Mouse (Mus musculus): Measurements from ENCODE around the gene N4bp3. TPM values are rescaled to one million over a fixed set of nuclear protein-coding genes. Genes with fewer than 3 reads are reported as not detected.

Gene N4bp3
- polyA plus RNA-seq, 1 experiment from 2014 or later, result 43.9 TPM

GRCm38 (mm10) chr11:51605602-51606446, 44.8 kb downstream of the N4bp3 start:
- ATAC-seq (peak; percentile 87), DNase-seq (ENCODE audit: low spot score) (peak; percentile 97)
- Histone ChIP-seq H3K4me2 (replicated peaks; ENCODE audit: low read depth, low read length) (peak overlapping the region; percentile 68), H3K27ac (ENCODE audit: low read length) (peak overlapping the region; percentile 96), H3K9ac (replicated peaks; ENCODE audit: low read depth) (peak overlapping the region; percentile 88), H3K9me3 (ENCODE audit: low read length) (no peaks in the 10 kb centered on the region), H3K36me3 (ENCODE audit: insufficient read depth, low read length) (peaks cover 25% of the 10 kb centered on the region; the same call in 1 of the 2 replicates), H3K4me1 (ENCODE audit: insufficient read depth, low read depth, low read length) (no peaks in the 10 kb centered on the region; the same call in 1 of the 2 replicates), H3K27me3 (replicated peaks; ENCODE audit: insufficient read depth, low read length) (no peaks in the 10 kb centered on the region), H3K4me3 (ENCODE audit: low read depth, low read length) (peak overlapping the region; percentile 93)
- WGBS, result 1% methylated on average over 67 of the region's 81 CpGs
- TF ChIP-seq EP300 (IDR thresholded peaks at IDR 0.05) (0 out of 2 replicates have a peak, but pooled peaks have one; percentile 8), CTCF (IDR thresholded peaks at IDR 0.05) (no peak)

- H3K27me3 ChIP-seq (replicated peaks; ENCODE audit: insufficient read depth, low read length), result no peaks in the 10 kb centered on the region
- 80% methylated on average over 3 of the region's 3 CpGs for WGBS
- H3K4me3 ChIP-seq (ENCODE audit: low read depth, low read length), result no peak overlapping the region
- no peak overlapping the region for H3K27ac ChIP-seq (ENCODE audit: low read length)
- DNase-seq (ENCODE audit: low spot score) (no peak), ATAC-seq (no peak)
- peaks cover 34% of the 10 kb centered on the region; the same call in 1 of the 2 replicates for H3K36me3 ChIP-seq (ENCODE audit: insufficient read depth, low read length)
- H3K4me1 ChIP-seq (ENCODE audit: insufficient read depth, low read depth, low read length), result no peaks in the 10 kb centered on the region; the same call in 1 of the 2 replicates
- H3K9me3 ChIP-seq (ENCODE audit: low read length), result no peaks in the 10 kb centered on the region
- no peak overlapping the region for H3K9ac ChIP-seq (replicated peaks; ENCODE audit: low read depth)
- no peak overlapping the region for H3K4me2 ChIP-seq (replicated peaks; ENCODE audit: low read depth, low read length)
- TF ChIP-seq EP300 (IDR thresholded peaks at IDR 0.05) (no peak), CTCF (IDR thresholded peaks at IDR 0.05) (no peak)
These were observed 48.4 kb downstream of the N4bp3 start for GRCm38 (mm10) chr11:51602253-51602652.

GRCm38 (mm10) chr11:51597553-51597952, 53.1 kb downstream of the N4bp3 start:
- H3K9ac ChIP-seq (replicated peaks; ENCODE audit: low read depth), result no peak overlapping the region
- H3K9me3 ChIP-seq (ENCODE audit: low read length), result no peaks in the 10 kb centered on the region
- 60% methylated on average over 2 of the region's 2 CpGs for whole genome bisulfite sequencing
- TF ChIP-seq CTCF (IDR thresholded peaks at IDR 0.05) (no peak), EP300 (IDR thresholded peaks at IDR 0.05) (no peak)
- H3K4me1 ChIP-seq (ENCODE audit: insufficient read depth, low read depth, low read length), result no peaks in the 10 kb centered on the region
- H3K4me3 ChIP-seq (ENCODE audit: low read depth, low read length), result no peak overlapping the region
- ATAC-seq (no peak), DNase-seq (ENCODE audit: low spot score) (no peak)
- H3K27me3 ChIP-seq (replicated peaks; ENCODE audit: insufficient read depth, low read length), result no peaks in the 10 kb centered on the region
- H3K4me2 ChIP-seq (replicated peaks; ENCODE audit: low read depth, low read length), result no peak overlapping the region
- no peak overlapping the region for H3K27ac ChIP-seq (ENCODE audit: low read length)
- peaks cover 63% of the 10 kb centered on the region for H3K36me3 ChIP-seq (ENCODE audit: insufficient read depth, low read length)

GRCm38 (mm10) chr11:51595459-51596083, 55.1 kb downstream of the N4bp3 start:
- H3K36me3 ChIP-seq (ENCODE audit: insufficient read depth, low read length), result peaks cover 56% of the 10 kb centered on the region
- no peak overlapping the region for H3K4me3 ChIP-seq (ENCODE audit: low read depth, low read length)
- no peak for DNase-seq (ENCODE audit: low spot score)
- WGBS, result 92% methylated on average over 1 of the region's 1 CpGs
- H3K4me1 ChIP-seq (ENCODE audit: insufficient read depth, low read depth, low read length), result 0 out of 2 replicates have a peak, but pooled peaks cover 2% of the 10 kb centered on the region
- no peaks in the 10 kb centered on the region for H3K27me3 ChIP-seq (replicated peaks; ENCODE audit: insufficient read depth, low read length)
- no peak overlapping the region for H3K27ac ChIP-seq (ENCODE audit: low read length)
- H3K9ac ChIP-seq (replicated peaks; ENCODE audit: low read depth), result no peak overlapping the region
- ATAC-seq, result no peak
- TF ChIP-seq EP300 (IDR thresholded peaks at IDR 0.05) (no peak), CTCF (IDR thresholded peaks at IDR 0.05) (no peak)
- H3K9me3 ChIP-seq (ENCODE audit: low read length), result no peaks in the 10 kb centered on the region
- no peak overlapping the region for H3K4me2 ChIP-seq (replicated peaks; ENCODE audit: low read depth, low read length)

- Histone ChIP-seq H3K9me3 (ENCODE audit: low read length) (no peaks in the 10 kb centered on the region), H3K9ac (replicated peaks; ENCODE audit: low read depth) (no peak overlapping the region), H3K27me3 (replicated peaks; ENCODE audit: insufficient read depth, low read length) (no peaks in the 10 kb centered on the region), H3K4me1 (ENCODE audit: insufficient read depth, low read depth, low read length) (0 out of 2 replicates have a peak, but pooled peaks cover 2% of the 10 kb centered on the region), H3K4me3 (ENCODE audit: low read depth, low read length) (no peak overlapping the region), H3K4me2 (replicated peaks; ENCODE audit: low read depth, low read length) (no peak overlapping the region), H3K27ac (ENCODE audit: low read length) (no peak overlapping the region), H3K36me3 (ENCODE audit: insufficient read depth, low read length) (peaks cover 56% of the 10 kb centered on the region)
- ATAC-seq (no peak), DNase-seq (ENCODE audit: low spot score) (no peak)
- no peak for TF ChIP-seq EP300 (IDR thresholded peaks at IDR 0.05)
- 44% methylated on average over 3 of the region's 3 CpGs for WGBS
These were observed 55.8 kb downstream of the N4bp3 start for GRCm38 (mm10) chr11:51594715-51595350.

GRCm38 (mm10) chr11:51593849-51594248, 56.8 kb downstream of the N4bp3 start:
- Histone ChIP-seq H3K27me3 (replicated peaks; ENCODE audit: insufficient read depth, low read length) (no peaks in the 10 kb centered on the region), H3K4me2 (replicated peaks; ENCODE audit: low read depth, low read length) (no peak overlapping the region), H3K36me3 (ENCODE audit: insufficient read depth, low read length) (peaks cover 49% of the 10 kb centered on the region), H3K27ac (ENCODE audit: low read length) (no peak overlapping the region), H3K9ac (replicated peaks; ENCODE audit: low read depth) (no peak overlapping the region), H3K4me3 (ENCODE audit: low read depth, low read length) (no peak overlapping the region), H3K9me3 (ENCODE audit: low read length) (no peaks in the 10 kb centered on the region), H3K4me1 (ENCODE audit: insufficient read depth, low read depth, low read length) (0 out of 2 replicates have a peak, but pooled peaks cover 2% of the 10 kb centered on the region)
- no peak for TF ChIP-seq CTCF (IDR thresholded peaks at IDR 0.05)
- TF ChIP-seq EP300 (IDR thresholded peaks at IDR 0.05), result no peak
- no peak for DNase-seq (ENCODE audit: low spot score)
- WGBS, result 89% methylated on average over 6 of the region's 6 CpGs
- ATAC-seq, result no peak

Measured in lung, postnatal 0 days (tissue).